Mouse (Mus musculus): ENCODE measurements around the gene Vldlr. TPM values are rescaled to one million over a fixed set of nuclear protein-coding genes. Genes with fewer than 3 reads are reported as not detected.

Vldlr gene
- polyA plus RNA-seq, 1 experiment from 2014 or later, result 21.9 TPM

DNA sequence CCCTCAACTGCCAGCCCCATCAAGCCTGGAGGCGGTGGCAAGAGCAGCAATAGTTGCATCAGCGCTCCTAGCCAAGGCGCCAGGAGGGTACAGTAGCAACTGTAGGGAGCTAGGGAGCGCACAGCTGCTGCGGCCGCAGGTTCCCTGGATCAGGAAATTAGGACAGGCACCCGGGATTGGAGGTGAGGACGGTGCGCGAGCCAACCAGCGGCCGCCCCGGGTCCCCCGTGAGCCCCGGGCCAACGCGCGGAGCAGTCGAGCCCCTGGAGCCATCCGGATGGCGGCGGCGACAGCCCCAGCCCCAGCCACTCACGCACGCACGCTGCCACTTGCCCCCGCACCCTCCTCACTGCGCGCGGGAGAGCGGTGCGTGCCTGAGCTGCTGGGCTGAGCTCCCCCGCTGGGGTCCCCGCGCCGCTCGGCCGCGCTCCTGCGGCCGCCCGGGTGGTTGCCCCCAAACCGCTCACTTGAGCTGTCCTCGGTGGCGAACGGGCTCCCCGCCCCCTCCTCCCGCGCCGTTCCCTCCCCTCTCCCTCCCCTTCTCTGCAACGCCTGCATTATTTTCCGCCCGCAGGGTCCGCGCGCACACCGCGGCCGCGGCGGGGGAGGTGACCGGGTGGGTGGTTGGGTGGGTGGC is 601 bp downstream of the Vldlr start:
- 1% methylated on average over 61 of the region's 62 CpGs for WGBS
- peak; percentile 60 for ATAC-seq (ENCODE audit: insufficient number of reproducible peaks, low FRiP score)
- peak overlapping the region; percentile 83 for H3K27ac ChIP-seq (ENCODE audit: poor library complexity, severe bottlenecking)

GRCm38 (mm10) chr19:27217404-27217940 is 1.2 kb downstream of the Vldlr start:
- H3K4me1 ChIP-seq (replicated peaks), result 0 out of 2 replicates have a peak, but pooled peaks cover 15% of the 10 kb centered on the region
- H3K9me3 ChIP-seq (replicated peaks), result no peaks in the 10 kb centered on the region
- under 1% methylated on average over 49 of the region's 52 CpGs for WGBS
- peak overlapping the region; percentile 83 for H3K4me3 ChIP-seq
- H3K27me3 ChIP-seq (replicated peaks), result peaks cover 24% of the 10 kb centered on the region
- H3K9ac ChIP-seq, result peak overlapping the region; percentile 83
- H3K36me3 ChIP-seq, result no peaks in the 10 kb centered on the region
- H3K4me2 ChIP-seq, result peak overlapping the region; percentile 95
- H3K27ac ChIP-seq (ENCODE audit: poor library complexity, severe bottlenecking), result peak overlapping the region; percentile 83
- ATAC-seq (ENCODE audit: insufficient number of reproducible peaks, low FRiP score), result peak; percentile 59

More for the DNA sequence above, 601 bp downstream of the Vldlr start:
- 0 out of 2 replicates have a peak, but pooled peaks cover 15% of the 10 kb centered on the region for H3K4me1 ChIP-seq (replicated peaks)
- H3K36me3 ChIP-seq, result no peaks in the 10 kb centered on the region
- H3K4me2 ChIP-seq, result peak overlapping the region; percentile 95
- H3K9me3 ChIP-seq (replicated peaks), result no peaks in the 10 kb centered on the region
- H3K4me3 ChIP-seq, result peak overlapping the region; percentile 83
- H3K27me3 ChIP-seq (replicated peaks), result peaks cover 26% of the 10 kb centered on the region
- peak overlapping the region; percentile 83 for H3K9ac ChIP-seq

- Histone ChIP-seq H3K4me2 (peak overlapping the region; percentile 95), H3K9ac (peak overlapping the region; percentile 83), H3K27ac (ENCODE audit: poor library complexity, severe bottlenecking) (peak overlapping the region; percentile 83), H3K36me3 (no peaks in the 10 kb centered on the region), H3K4me1 (replicated peaks) (peaks cover 18% of the 10 kb centered on the region; the same call in 1 of the 2 replicates), H3K27me3 (replicated peaks) (peaks cover 20% of the 10 kb centered on the region), H3K4me3 (peak overlapping the region; percentile 83), H3K9me3 (replicated peaks) (no peaks in the 10 kb centered on the region)
- peak; percentile 28 for ATAC-seq (ENCODE audit: insufficient number of reproducible peaks, low FRiP score)
- under 1% methylated on average over 31 of the region's 32 CpGs for WGBS
Observed at GRCm38 (mm10) chr19:27217941-27218411, 1.7 kb downstream of the Vldlr start.

DNA sequence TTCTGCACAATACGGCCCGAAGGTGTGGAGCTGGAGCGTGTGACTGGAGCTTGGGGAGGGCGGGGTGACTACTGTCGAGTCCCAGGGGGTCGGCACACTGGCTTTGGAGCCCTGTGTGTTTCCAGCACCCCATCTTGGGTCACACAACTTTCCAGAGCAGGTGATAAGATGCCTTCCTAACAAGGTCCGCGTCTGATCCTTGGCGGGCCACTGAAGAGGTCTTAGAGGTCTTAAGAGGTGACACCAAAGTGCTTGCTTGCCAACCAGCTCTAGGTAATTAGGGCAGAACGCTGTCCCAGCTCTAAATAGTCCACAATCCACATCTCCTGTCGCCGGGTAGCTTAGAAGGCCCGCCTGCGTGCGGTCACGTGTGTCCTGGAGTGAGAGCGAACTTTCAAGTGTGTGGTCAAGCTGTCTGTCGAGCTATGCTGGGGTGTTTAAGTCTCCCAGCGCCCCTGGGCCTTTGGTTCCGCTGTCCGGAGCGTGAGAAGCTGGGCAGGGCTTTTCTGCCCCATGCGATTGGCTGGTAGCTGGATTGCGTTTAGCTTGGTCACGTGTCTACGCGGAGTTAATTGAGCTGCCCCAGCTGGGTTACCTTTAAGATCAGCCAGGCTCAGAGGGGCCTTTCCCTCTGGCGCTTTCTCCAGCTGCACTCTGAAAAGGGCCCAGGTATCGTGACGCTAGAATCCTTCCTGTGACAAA is 2.4 kb downstream of the Vldlr start:
- peak overlapping the region; percentile 83 for H3K27ac ChIP-seq (ENCODE audit: poor library complexity, severe bottlenecking)
- H3K4me1 ChIP-seq (replicated peaks), result peaks cover 21% of the 10 kb centered on the region; the same call in 1 of the 2 replicates
- H3K36me3 ChIP-seq, result no peaks in the 10 kb centered on the region
- peak overlapping the region; percentile 83 for H3K4me3 ChIP-seq
- H3K27me3 ChIP-seq (replicated peaks), result peaks cover 16% of the 10 kb centered on the region
- no peaks in the 10 kb centered on the region for H3K9me3 ChIP-seq (replicated peaks)
- H3K4me2 ChIP-seq, result peak overlapping the region; percentile 95
- WGBS, result under 1% methylated on average over 30 of the region's 30 CpGs
- H3K9ac ChIP-seq, result peak overlapping the region; percentile 83
- peak; percentile 74 for ATAC-seq (ENCODE audit: insufficient number of reproducible peaks, low FRiP score)

DNA sequence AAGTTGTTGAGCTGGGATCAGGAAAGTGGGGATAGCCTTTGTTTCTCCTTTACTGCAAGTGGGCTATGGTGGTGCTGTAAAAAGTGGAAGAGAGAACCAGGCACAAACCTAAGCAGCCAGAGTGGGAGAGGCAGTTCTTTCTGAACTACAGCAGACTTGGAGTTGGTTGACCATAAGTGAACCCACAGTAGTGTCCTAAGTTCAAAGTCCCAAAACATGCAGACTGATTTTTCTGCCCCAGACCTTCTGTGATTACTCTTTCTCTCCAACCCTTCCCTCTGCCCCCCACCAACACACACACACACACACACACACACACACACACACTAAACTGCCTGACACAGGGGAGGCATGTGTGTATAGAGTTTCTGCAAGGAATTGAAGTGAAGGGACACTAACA is 3.3 kb downstream of the Vldlr start:
- ATAC-seq (ENCODE audit: insufficient number of reproducible peaks, low FRiP score), result no peak
- H3K27ac ChIP-seq (ENCODE audit: poor library complexity, severe bottlenecking), result no peak overlapping the region
- peaks cover 28% of the 10 kb centered on the region for H3K4me1 ChIP-seq (replicated peaks)
- no peaks in the 10 kb centered on the region for H3K36me3 ChIP-seq
- 0 out of 2 replicates have a peak overlapping the region, but pooled peaks have one; percentile 83 for H3K4me3 ChIP-seq
- H3K27me3 ChIP-seq (replicated peaks), result peaks cover 15% of the 10 kb centered on the region
- no peak overlapping the region for H3K9ac ChIP-seq
- peak overlapping the region; percentile 95 for H3K4me2 ChIP-seq
- H3K9me3 ChIP-seq (replicated peaks), result no peaks in the 10 kb centered on the region

DNA sequence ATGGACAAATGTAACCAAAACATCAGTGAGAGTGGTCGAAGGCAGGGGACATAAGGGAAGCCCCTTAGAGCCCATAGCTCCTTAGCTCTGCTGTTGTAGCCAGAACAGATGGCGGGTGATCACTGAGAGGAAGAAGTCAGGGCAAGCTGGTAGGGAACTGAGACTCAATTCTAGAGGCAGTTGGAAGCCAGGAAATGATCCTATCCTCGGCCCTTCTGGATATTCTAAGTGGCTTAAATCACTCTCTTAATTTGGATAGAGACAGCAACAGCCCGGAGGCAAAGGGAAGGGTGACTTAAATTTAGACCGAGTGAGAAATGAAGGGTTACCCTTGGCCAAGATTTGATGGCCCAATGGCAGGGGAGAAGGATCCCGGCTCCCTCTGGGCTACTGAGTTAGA is 6.8 kb downstream of the Vldlr start:
- WGBS, result 67% methylated on average over 6 of the region's 6 CpGs
- H3K27me3 ChIP-seq (replicated peaks), result no peaks in the 10 kb centered on the region; the same call in 1 of the 2 replicates
- no peak overlapping the region for H3K27ac ChIP-seq (ENCODE audit: poor library complexity, severe bottlenecking)

DNA sequence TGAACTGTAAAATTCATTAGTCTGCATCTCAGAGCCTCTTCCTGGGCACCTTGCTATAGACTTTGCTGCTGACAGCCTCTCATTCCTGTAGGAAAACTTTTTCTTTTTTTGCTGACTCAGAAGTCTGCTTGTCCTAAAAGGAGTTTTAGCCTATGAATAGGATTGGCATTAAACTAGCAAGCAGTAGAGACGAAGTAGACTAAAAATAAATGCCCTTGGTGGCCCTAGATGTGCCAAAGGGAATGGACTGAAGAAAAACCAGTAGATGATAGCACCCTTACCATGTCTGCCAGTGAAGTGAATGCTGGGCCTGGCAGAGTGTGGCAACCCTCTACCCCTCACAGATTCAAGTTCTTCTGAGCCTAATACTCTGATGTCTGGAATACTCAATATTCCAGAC is 8.1 kb downstream of the Vldlr start:
- no peak overlapping the region for H3K4me3 ChIP-seq
- peaks cover 17% of the 10 kb centered on the region for H3K4me1 ChIP-seq (replicated peaks)
- 24% methylated on average over 1 of the region's 1 CpGs for WGBS
- no peaks in the 10 kb centered on the region; the same call in 1 of the 2 replicates for H3K27me3 ChIP-seq (replicated peaks)
- ATAC-seq (ENCODE audit: insufficient number of reproducible peaks, low FRiP score), result no peak
- no peaks in the 10 kb centered on the region for H3K36me3 ChIP-seq
- no peak overlapping the region for H3K9ac ChIP-seq
- no peak overlapping the region for H3K4me2 ChIP-seq
- H3K9me3 ChIP-seq (replicated peaks), result no peaks in the 10 kb centered on the region
- no peak overlapping the region for H3K27ac ChIP-seq (ENCODE audit: poor library complexity, severe bottlenecking)

More for the DNA sequence above, 6.8 kb downstream of the Vldlr start:
- H3K9ac ChIP-seq, result no peak overlapping the region
- no peaks in the 10 kb centered on the region for H3K9me3 ChIP-seq (replicated peaks)
- H3K4me2 ChIP-seq, result no peak overlapping the region
- H3K36me3 ChIP-seq, result no peaks in the 10 kb centered on the region
- H3K4me3 ChIP-seq, result no peak overlapping the region
- no peak for ATAC-seq (ENCODE audit: insufficient number of reproducible peaks, low FRiP score)
- H3K4me1 ChIP-seq (replicated peaks), result peaks cover 27% of the 10 kb centered on the region

GRCm38 (mm10) chr19:27226626-27227025 is 10.3 kb downstream of the Vldlr start:
- H3K9me3 ChIP-seq (replicated peaks), result no peaks in the 10 kb centered on the region
- 60% methylated on average over 3 of the region's 3 CpGs for WGBS
- H3K4me1 ChIP-seq (replicated peaks), result peaks cover 15% of the 10 kb centered on the region
- H3K27me3 ChIP-seq (replicated peaks), result no peaks in the 10 kb centered on the region
- peaks cover 6% of the 10 kb centered on the region; the same call in 1 of the 2 replicates for H3K36me3 ChIP-seq
- no peak overlapping the region for H3K4me3 ChIP-seq
- H3K4me2 ChIP-seq, result no peak overlapping the region
- no peak overlapping the region for H3K9ac ChIP-seq
- no peak for ATAC-seq (ENCODE audit: insufficient number of reproducible peaks, low FRiP score)
- H3K27ac ChIP-seq (ENCODE audit: poor library complexity, severe bottlenecking), result no peak overlapping the region

- Histone ChIP-seq H3K4me1 (replicated peaks) (peaks cover 15% of the 10 kb centered on the region), H3K4me3 (no peak overlapping the region), H3K27me3 (replicated peaks) (no peaks in the 10 kb centered on the region), H3K4me2 (no peak overlapping the region), H3K9me3 (replicated peaks) (no peaks in the 10 kb centered on the region), H3K9ac (no peak overlapping the region), H3K36me3 (peaks cover 10% of the 10 kb centered on the region; the same call in 1 of the 2 replicates), H3K27ac (ENCODE audit: poor library complexity, severe bottlenecking) (no peak overlapping the region)
- ATAC-seq (ENCODE audit: insufficient number of reproducible peaks, low FRiP score), result no peak
- 61% methylated on average over 4 of the region's 4 CpGs for WGBS
Observed at GRCm38 (mm10) chr19:27227131-27227530, 10.8 kb downstream of the Vldlr start.

- no peak overlapping the region for H3K4me3 ChIP-seq
- no peaks in the 10 kb centered on the region for H3K9me3 ChIP-seq (replicated peaks)
- no peak overlapping the region for H3K27ac ChIP-seq (ENCODE audit: poor library complexity, severe bottlenecking)
- H3K4me2 ChIP-seq, result no peak overlapping the region
- H3K4me1 ChIP-seq (replicated peaks), result peaks cover 10% of the 10 kb centered on the region
- ATAC-seq (ENCODE audit: insufficient number of reproducible peaks, low FRiP score), result no peak
- 77% methylated on average over 1 of the region's 1 CpGs for WGBS
- peaks cover 14% of the 10 kb centered on the region; the same call in 1 of the 2 replicates for H3K36me3 ChIP-seq
- H3K27me3 ChIP-seq (replicated peaks), result no peaks in the 10 kb centered on the region
- no peak overlapping the region for H3K9ac ChIP-seq
Observed at GRCm38 (mm10) chr19:27228254-27228653, 12.0 kb downstream of the Vldlr start.

DNA sequence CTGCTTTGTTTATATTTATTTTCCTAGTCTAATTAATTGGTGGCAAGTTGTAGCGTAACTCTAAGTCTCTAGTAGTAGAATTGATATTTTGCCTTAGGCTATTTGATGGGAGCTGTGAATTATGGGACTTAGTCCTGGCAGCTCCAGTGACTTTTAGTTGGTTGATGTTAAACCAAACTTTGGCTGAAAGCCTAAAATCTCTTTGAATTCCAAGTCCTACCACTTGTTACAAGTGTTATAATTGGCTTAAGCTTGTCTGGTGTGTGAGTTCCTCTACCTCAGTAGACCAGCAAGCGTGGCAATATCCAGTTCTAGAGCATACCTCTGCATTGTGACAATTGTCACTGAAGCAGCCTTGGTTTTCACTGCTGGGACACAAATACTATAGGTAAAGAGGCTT is 17.1 kb downstream of the Vldlr start:
- Histone ChIP-seq H3K27me3 (replicated peaks) (no peaks in the 10 kb centered on the region), H3K9me3 (replicated peaks) (no peaks in the 10 kb centered on the region), H3K36me3 (peaks cover 34% of the 10 kb centered on the region), H3K4me2 (no peak overlapping the region), H3K4me3 (no peak overlapping the region), H3K4me1 (replicated peaks) (no peaks in the 10 kb centered on the region), H3K27ac (ENCODE audit: poor library complexity, severe bottlenecking) (no peak overlapping the region), H3K9ac (no peak overlapping the region)
- WGBS, result 80% methylated on average over 2 of the region's 2 CpGs
- no peak for ATAC-seq (ENCODE audit: insufficient number of reproducible peaks, low FRiP score)
